Mouse (Mus musculus) adrenal gland, postnatal 25 days (tissue): ENCODE data around the gene Bdh1. TPM values are rescaled to one million over a fixed set of nuclear protein-coding genes. Genes with fewer than 3 reads are reported as not detected.
A peak's percentile ranks its signal among the peaks of the same experiment; 100 is the strongest.
"Not testable (repeated sequence)": the region's sequence is repeated elsewhere in the genome, so short reads cannot be mapped to it uniquely, and the experiment has no call there.

ENCODE experiments used
- DNase-seq: peaks from one replicate; pipeline ENCODE4 v3.0.0; 2021; ENCODE audit warnings: mixed read lengths
- total RNA-seq: library from RNA; stranded (reverse); gene quantifications from 2 replicates; pipeline ENCODE4 v1.2.3, GENCODE M21; 2021

Bdh1 gene
- total RNA-seq, 1 experiment from 2014 or later = 15.6 TPM

DNA sequence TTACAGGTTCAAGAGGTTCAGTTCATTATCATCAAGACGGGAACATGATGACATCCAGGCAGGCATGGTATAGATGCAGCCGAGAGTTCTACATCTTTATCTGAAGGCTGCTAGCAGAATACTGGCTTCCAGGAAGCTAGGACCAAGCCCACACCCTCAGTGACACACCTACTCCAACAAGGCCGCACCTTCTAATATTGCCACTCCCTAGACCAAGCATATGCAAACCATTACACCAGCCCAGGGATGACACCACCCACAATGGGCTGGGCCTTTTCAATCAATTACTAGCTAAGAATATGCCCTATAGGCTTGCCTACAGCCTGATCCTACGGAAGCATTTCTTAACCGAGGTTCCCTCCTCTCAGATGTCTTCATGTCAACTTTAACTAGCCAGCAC, 42.9 kb downstream of the Bdh1 start:
- DNase-seq = no peak

DNA sequence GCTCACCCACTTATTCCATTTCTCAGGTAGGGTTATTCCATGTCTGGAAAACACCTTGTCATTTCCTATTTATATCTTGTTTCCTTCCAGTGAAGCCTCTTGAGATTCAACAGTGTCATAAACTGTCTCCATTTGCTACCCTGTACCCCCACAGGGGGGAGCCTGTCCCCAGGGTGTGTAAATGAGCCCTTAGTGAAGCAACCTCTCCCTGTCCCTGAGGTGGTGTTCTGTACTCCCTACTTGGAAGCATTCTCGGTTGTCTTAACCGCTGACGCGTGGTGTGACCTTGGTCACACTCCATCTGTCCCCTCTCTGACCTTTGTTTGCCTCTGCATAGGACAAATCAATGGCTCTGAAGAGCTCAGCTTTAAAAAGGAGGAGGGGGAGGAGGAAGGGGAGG, 43.5 kb downstream of the Bdh1 start:
- peak; percentile 63 for DNase-seq

DNA sequence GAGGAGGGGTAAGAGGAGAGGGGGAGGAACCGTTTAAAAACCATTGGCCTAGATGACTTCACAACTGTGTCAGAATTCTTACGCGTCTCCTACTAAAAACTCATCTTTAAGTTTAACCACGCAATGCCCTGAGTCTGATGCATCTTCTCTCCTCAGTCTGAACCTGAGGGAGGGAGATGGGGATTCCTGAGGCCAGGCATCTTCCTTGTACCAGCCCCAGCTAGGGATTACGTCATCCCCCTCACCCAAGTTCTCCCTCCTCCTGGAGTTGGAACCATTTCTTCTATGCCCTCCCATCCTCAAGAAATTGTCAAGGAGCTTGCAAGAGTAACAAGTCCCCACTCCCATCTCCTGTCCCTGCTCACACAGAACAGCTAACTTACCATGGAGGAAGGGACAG, 44.0 kb downstream of the Bdh1 start:
- no peak for DNase-seq

DNA sequence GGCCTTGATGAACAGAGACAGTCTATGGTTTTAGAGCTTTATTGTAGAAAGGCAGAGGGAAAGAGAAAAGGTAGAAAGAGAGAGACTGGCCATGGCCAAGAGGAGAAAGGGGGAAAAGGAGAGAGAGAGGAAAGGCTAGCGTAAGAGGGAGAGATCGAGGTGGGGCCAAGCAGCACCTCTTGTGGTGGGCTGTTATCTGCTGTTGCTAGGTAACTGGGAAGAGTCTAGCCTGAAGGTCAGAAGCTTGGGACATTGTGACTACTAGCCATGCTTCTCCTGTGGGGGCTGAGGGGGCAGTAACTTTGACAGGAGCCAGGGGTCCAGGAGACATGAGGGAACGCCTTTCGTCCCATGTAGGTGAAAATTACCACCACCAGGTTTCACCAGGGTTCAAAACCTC, 48.7 kb downstream of the Bdh1 start:
- not testable (repeated sequence) for DNase-seq

DNA sequence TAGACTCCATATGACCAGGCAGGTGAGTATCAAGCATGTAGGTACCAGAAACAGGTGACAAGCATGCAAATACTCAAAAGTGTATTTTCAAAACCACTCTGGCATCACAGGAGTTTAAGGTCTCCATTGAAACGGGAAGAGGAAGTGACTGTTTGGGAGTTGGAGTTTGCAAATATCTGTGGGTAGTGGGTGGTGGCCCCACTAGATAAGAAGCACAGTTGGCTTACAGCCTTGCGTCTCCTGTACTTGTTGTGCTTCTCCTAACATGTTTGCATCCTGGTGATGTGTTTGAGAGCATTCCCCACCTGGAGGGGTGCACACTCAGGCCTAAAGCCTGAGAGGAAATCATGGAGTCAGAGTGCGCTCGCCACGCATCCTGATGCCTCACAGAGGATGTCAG, 49.9 kb downstream of the Bdh1 start:
- DNase-seq = no peak

DNA sequence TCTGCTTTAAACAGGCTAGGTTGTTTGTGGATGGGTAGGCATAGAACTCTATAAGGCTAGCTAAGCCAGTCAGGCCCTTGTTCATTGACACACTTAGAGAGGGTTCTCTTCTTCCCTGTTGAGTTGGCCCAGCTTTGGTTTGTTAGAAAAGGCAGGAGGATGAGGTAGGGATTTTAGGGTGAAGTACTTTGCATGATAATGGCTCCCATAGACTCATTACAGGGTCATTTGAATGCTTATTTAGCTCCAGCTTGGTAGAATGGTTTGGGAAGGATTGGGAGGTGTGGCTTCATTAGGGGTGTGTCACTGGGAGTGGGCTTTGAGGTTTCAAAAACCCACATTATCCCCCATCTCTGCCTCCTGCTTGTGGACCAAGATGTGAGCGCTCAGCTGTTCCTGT, 51.1 kb downstream of the Bdh1 start:
- no peak for DNase-seq

DNA sequence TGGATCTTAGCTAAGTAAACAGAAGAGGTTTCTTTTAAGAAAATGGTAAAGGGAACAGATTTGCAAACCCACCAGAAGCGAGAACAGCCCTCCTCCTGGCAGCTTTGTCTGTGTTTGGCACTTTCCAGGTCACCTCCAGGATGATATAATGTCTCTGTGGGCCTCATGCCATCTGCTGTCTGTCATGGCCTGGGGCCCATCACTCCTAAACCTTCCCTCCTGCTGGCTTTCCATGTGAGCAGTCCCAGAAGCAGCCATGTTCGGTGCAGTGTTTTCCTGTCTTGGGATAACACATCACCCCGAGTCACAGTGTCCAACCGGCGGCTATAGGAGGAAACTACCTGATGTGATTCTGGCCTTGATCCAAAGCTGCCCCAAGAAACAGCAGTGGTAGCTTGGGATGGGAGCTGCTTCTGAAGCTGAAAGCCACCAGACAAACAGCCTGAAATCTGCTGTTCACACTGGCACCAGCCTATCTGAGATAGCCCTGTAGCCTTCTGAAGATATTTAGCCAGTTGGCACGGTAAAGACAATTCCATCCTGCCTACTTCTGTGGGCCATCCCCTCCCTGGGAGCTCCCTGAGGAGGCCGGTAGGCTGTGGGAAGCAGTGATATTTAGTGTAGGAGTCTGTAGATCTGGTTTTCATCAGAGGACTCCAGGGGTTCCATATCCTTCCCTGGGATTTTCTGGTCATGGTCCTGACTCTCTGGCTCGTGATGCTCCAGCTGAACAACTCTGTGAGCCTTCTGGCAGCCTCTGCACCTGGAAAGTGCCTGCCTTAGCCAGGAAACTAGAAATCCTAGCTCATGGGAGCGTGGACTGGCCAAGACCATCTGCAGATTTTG, 53.3 kb downstream of the Bdh1 start:
- no peak for DNase-seq

DNA sequence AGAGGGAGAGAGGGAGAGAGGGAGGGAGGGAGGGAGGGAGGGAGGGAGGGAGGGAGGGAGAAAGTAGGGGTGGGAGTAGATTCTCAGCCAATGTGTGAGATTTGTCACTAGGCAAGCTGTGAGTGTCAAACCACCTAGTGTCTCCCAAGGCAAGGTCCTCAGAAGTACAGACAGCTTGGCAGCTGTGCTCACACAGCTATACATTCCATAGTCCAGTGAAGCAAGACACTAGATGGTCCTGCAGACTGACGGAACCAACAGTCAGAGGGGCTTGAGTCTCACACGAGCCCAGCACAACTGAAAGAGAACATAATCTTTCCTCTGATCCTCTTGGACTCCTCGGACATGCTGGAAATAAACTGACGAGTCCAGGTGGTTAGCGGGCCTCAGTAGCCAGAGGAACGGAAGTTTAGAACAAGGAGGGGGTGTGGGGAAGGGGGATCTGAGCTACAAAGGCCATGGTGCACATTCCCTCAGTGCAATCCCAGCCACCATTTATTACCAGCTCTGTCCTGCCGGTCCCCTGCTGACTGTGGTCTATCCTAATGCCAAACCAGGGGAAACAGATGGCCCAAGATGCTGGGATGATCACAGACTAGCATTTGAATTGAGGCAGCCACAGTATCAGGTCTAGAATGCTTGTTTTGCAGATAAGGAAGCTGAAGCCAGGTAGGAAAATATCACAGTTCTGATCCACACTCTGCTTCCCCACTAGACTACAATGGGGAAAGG, 55.0 kb downstream of the Bdh1 start:
- DNase-seq = no peak

DNA sequence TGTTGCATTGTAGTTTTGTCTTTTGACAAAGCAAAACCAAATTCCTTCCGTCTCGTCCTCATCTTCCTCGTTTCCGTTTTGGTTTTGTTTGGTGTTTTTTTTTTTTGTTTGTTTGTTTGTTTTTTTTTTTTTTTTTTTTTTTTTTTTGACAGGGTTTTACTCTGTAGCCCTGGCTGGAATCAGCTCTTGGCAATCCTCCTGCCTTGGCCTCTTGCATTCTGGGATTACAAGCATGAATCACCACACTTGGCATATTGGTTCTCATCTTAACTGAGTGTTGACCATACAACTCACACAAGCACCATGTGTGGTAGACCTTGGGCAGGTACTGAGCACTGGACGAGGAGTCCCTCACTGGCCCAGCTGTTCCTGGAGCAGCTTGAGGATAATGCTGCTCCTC, 63.3 kb downstream of the Bdh1 start:
- DNase-seq = no peak

DNA sequence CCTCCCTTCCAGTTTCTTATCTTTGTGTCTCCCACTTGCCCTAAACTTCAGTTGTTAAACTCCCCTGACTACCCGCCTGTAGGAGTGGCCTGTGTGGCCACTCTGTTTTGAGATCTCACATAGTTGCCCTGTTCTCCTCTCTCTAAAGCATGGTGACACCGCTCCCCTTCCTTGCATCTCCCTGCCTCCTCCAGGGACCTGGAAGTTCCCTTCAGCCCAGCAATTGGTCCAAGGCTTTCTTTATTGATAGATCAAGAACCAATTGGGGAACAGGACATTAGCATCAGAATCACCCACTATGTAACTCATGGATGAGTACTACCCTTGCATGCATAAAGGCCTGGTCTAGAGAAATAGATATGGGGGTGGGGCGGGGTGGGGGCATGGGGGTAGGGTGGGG, 65.2 kb downstream of the Bdh1 start:
- no peak for DNase-seq

DNA sequence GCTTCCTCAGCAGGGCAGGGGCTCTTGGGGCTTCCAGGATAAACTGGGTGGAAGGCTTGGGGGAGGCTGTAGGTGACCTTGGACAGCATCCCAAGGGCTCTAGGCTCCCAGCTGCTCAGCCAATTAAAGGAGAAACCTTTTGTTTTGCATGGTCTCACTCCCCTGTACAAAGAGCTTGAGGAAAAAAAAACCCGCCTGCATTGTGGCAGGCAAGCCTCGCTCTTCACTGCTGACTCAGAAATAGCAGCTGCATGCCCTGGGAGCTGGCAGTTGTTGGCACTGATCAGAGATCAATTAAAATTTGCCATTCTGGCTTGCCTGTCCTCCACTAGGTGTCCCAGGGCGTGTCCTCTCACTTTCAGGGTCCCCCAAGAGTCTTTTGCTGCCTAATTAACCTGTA, 67.0 kb downstream of the Bdh1 start:
- no peak for DNase-seq

DNA sequence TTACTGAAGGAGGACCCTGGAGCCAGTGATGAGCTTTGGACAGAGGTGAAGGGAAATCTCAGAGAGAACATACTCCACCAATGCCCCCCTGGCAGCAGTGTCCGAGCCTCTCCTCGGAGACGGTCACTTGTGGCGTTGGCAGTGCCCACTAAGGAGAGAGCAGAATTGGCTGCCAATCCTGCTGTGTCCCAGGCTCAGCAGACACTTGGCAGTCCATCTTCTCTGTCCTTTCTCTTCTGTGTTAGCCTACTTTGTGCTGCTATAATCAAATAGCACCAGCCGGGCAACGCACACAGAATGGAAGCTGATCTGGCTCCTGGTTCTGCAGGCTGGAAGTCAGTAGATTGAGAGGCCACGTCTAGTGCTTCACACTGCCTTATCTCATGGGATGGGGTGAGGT, 68.9 kb downstream of the Bdh1 start:
- DNase-seq = no peak

DNA sequence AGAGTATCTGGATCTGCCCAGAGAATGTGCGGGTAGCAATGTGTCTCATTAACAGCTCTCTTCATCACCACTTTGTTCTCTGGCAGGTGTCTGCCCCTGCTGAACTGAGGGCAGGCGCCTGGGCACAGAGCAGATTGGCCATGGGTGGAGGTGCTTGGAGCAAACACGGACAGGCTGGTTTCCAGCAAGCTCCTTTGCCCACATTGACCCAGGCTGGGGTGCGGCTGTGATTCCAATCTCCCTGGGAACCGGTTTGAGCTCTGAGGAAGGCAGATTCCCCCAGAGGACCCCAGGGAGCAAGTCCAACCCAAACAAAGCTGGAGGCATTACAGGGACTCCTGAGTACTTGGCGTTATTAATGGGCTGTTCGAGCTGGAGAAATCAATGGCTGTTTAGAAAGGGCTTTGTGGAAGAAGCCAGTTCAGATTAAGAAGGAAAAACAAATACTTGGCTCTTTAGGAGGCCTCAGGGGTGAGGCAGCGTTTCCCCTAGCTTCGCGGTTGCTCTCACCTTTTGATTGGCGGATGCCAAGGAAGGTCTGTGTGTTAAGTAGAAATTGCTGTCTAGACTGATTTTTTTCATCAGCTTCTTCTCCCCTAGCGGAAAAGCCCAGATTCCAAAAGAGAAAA, 71.0 kb downstream of the Bdh1 start:
- no peak for DNase-seq

DNA sequence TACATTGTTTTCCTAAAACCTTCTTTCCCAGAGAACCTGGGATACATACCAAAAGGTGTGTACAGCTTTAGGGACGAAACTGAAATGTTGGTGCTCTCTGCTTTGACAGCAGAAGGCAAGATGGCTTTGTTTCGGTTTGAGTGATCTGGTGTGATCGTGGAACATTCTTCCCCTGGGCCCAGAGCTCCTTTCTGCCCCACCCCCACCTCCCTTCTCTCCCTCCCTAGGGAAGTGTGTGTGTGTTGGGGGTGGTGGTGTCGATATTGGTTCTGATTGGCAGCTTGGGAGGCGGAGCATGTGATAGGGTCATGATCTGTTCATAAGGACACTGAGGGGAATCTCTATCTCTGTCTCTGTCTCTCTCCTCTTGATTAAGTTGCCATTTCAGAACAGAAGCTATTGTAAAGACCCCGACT, 71.5 kb downstream of the Bdh1 start:
- no peak for DNase-seq

DNA sequence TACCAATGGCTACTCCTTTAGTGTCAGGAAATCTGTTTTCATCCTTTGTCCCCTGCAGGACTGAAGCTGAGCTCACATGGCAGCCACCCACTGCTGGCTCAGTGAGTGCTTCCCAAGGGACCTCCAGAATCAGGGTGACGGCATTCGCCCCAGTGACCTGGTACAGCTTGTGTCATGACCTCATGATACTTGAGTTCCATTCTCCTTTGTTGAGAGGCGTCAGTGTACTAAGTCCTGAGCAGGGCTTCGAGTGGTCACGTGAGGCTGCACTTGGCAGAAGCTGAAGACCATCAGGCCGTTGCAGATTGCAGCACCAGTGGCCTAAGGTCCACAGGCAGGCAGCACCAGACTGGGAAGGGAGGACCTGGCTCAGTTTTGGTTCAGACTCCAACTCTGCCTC, 71.9 kb downstream of the Bdh1 start:
- peak; percentile 38 for DNase-seq

DNA sequence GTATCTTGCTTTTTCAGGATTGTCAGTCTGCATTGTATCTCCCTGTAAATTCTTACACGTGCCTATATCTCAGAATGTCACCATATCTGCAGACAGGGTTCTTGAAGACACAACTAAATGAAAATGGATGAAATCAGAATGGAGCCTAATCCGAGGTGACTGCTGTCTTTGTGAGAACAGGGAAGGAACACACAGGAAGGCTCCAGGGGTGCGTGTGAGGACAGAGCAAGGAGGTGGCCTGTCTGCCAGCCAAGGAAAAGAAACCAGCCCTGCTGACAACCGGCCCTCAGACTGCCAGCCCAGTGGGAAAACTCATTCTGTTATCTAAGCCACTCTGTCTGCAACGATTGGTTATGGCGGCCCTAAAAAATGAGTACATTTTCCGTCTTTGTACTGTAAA, 73.3 kb downstream of the Bdh1 start:
- DNase-seq = no peak

DNA sequence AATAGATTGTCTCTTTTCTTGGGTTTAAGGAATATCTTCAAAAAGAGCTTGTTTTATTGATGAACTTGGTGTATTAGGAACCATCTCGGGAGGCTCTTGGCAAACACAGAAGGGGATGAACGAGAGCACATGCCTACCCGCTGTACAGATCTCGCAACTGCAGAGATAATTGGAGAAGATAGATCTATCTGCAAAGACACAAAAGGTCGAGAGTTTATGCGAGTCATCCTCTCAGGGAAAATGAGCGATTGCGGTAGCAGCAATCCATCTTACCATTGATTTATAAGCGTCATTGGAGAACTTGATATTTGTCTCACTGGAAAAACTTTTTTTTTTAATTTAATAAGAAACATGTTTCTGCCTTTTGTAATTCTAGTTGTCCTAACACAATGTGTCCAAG, 73.7 kb downstream of the Bdh1 start:
- no peak for DNase-seq

DNA sequence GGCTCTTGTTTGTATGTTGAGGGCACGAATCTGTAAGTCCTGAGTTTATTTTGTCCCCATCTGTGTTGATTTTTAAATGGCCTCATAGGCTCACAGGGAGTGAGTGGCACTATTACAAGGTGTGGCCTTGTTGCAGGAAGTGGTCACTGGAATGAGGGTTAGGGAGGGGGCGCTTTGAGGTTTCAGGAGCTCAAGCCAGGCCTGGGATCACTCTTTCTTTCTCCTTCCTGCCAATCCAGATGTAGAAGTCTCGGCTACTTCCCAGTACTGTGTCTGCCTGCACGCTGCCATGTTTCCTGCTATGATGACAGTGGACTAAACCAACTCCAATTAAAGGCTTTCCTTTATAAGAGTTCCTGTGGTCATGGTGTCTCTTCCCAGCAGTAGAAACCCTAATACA, 76.3 kb downstream of the Bdh1 start:
- no peak for DNase-seq

DNA sequence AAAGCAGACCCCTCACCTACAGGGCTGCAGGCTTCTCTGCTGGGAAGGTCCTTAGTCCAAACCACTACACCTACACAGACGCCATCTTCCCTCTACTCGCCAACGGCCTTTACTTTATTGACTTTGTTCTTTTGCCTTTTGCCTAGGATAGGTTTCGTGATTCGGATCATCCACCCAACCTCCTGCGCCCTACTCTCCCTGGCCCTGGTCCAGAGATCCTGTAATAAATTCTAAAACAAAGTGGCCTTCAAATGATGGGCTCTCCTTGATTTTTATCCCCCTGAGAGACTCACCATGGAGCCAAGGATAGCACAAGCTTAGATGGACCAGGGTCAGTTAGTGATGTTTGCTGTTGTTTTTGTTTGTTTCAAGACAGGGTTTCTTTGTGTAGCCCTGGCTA, 76.9 kb downstream of the Bdh1 start:
- DNase-seq = no peak

DNA sequence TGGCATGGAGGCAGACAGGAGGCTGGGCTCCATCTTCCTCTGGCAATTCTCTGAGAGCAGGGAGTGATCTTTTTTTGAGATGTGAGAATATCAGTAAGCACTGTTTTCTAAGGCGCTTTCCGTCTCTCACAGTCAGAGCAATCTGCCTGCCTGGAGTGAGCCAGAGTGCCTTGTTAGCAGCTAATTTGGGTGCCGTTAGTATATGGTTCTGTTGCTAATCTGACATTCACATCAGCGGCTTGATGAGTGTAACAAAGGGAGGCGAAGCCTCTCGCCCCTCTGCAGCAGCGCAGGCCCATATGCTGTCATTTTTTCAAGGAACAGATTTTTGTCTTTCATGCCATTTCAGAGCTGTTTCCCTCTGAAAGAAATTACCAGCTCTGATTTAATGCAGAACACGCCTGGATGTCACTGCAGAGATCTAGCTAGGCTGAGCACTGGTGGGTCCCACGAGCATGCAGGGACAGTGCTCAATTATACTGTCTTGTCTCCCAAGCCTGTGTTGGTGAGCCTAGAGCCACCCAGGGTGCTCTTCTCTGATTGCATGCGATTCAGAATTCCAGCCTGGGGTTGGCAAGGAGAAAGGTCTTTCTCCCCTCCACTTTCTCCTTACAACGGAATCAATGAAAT, 77.7 kb downstream of the Bdh1 start:
- DNase-seq = no peak

DNA sequence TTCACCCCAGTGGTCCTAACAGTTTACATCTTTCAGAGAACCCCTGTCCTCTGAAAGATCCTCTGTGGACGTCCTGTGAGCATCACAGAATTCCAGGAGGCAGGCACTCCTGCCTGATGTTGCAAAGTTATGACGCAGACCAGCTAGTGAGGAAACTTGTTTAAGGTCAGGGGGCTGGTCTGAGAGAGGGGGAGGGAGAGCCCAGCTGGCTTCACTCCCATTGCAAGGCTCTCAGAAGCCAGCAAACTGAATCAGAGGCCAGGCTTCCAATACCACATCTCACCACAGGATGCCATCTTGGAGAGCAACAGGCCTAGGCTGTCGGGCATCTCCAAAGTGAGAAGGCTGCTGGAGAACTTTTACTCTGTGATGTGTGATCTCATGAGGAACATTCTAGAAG, 78.5 kb downstream of the Bdh1 start:
- peak; percentile 53 for DNase-seq

DNA sequence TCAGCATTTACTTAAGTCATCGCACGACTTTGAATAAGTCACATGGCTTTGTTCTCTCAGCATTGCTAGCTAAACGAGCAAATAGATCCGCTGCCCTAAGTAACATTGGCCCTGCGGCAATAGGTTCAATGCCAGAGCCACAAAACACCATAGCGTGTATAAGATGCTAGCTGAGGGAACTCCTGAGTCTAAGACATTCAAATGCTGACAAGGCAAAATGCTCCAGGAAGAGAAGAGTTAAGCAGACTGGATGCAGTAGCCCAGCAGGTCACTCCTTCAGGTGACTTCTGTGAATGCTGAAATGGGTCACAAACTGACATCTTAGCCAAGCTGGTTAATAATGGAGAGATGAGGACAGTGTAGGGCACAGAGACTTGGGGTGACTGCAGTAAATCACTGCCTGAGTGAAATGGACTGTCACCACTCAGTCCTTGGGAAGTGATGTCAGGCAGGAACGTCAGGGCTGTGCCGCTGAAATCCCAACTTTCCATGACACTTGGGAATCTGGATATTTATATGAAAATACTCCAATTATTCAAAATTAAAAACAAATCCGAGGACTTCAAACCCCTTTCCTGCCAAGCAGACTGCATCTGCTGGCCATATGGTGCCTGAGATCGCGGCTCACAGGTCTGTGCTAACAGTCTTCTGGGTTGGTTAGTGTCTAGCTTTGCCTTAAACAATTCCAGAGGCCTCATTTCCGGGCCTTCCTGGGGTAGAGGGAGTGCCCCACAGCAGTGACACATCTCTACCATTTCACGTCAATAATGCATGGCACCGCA, 79.1 kb downstream of the Bdh1 start:
- no peak for DNase-seq
